23 mouse cellular contexts compared by ENCODE assay signal in genomic region chr15:102988078-102988477, GRCm38 (mm10). TPM values are rescaled to one million over a fixed set of nuclear protein-coding genes. Genes with fewer than 3 reads are reported as not detected.
"Had no signal": no experiment of that assay in that cellular context is flagged by ENCODE, and none has a peak within 500 bp of the region (broad histone marks: within the 10 kb centered on the region; RNA-seq: fewer than 3 reads in every experiment).

No protein-coding gene starts in this region.

- H3K9me3 ChIP-seq: heart, embryonic 10.5 days; heart, embryonic 12.5 days; hindbrain, embryonic 10.5 days; hindbrain, embryonic 12.5 days; intestine, embryonic 15.5 days; limb, embryonic 10.5 days; limb, embryonic 12.5 days had no signal

- H3K36me3 ChIP-seq: heart, embryonic 10.5 days; heart, embryonic 12.5 days; hindbrain, embryonic 10.5 days; hindbrain, embryonic 12.5 days; intestine, embryonic 15.5 days; limb, embryonic 10.5 days; limb, embryonic 12.5 days had no signal

- H3K27ac ChIP-seq: heart, embryonic 10.5 days; hindbrain, embryonic 10.5 days; hindbrain, embryonic 12.5 days; hindbrain, embryonic 14.5 days; intestine, embryonic 15.5 days; layer of hippocampus, adult 2 months; left cerebral cortex, adult 2 months; limb, embryonic 10.5 days; limb, embryonic 12.5 days had no signal

- H3K4me1 ChIP-seq: hindbrain, embryonic 10.5 days; intestine, embryonic 15.5 days had no signal

- H3K4me2 ChIP-seq: heart, embryonic 12.5 days; hindbrain, embryonic 12.5 days; hindbrain, embryonic 14.5 days; intestine, embryonic 15.5 days; limb, embryonic 12.5 days had no signal

- H3K9ac ChIP-seq: heart, embryonic 12.5 days; hindbrain, embryonic 12.5 days; hindbrain, embryonic 14.5 days; intestine, embryonic 15.5 days; limb, embryonic 12.5 days had no signal

- H3K4me3 ChIP-seq: heart, embryonic 10.5 days; heart, embryonic 12.5 days; hindbrain, embryonic 10.5 days; hindbrain, embryonic 12.5 days; intestine, embryonic 15.5 days; layer of hippocampus, adult 2 months; left cerebral cortex, adult 2 months; limb, embryonic 10.5 days; limb, embryonic 12.5 days had no signal

RNA-seq across cellular contexts. Expression of gene Hoxc8, which starts 2.3 kb away (rescaled TPM):
- total RNA-seq: heart, adult 18-20 months; heart, adult 8-10 months; heart, postnatal 10 days; heart, postnatal 25 days; heart, postnatal 4 days; layer of hippocampus, adult 2 months; layer of hippocampus, postnatal 10 days; layer of hippocampus, postnatal 25 days; left cerebral cortex, adult 2 months; left cerebral cortex, postnatal 14 days; left cerebral cortex, postnatal 36 days had no signal
- polyA plus RNA-seq: heart, embryonic 14.5 days; heart, embryonic 16.5 days; hindbrain, embryonic 10.5 days; hindbrain, embryonic 12.5 days had no signal

RNA-seq across cellular contexts. Expression of gene Hoxc6, which starts 10.0 kb away (rescaled TPM):
- total RNA-seq: heart, postnatal 25 days; layer of hippocampus, adult 2 months; layer of hippocampus, postnatal 10 days; layer of hippocampus, postnatal 25 days; left cerebral cortex, adult 2 months; left cerebral cortex, postnatal 14 days; left cerebral cortex, postnatal 36 days had no signal
- polyA plus RNA-seq: hindbrain, embryonic 10.5 days; inflammation-experienced regulatory T-cells, adult 6 months had no signal

RNA-seq across cellular contexts. Expression of gene Hoxc9, which starts 11.8 kb away (rescaled TPM):
- total RNA-seq: heart, adult 18-20 months; heart, adult 8-10 months; heart, postnatal 10 days; heart, postnatal 25 days; heart, postnatal 4 days; layer of hippocampus, adult 2 months; layer of hippocampus, postnatal 10 days; layer of hippocampus, postnatal 25 days; left cerebral cortex, adult 2 months; left cerebral cortex, postnatal 14 days; left cerebral cortex, postnatal 36 days had no signal
- polyA plus RNA-seq: heart, embryonic 12.5 days; heart, embryonic 14.5 days; heart, embryonic 16.5 days; hindbrain, embryonic 10.5 days; hindbrain, embryonic 12.5 days; inflammation-experienced regulatory T-cells, adult 6 months had no signal

RNA-seq across cellular contexts. Expression of gene Hoxc5, which starts 20.8 kb away (rescaled TPM):
- total RNA-seq: heart, postnatal 25 days; heart, postnatal 4 days; layer of hippocampus, adult 2 months; layer of hippocampus, postnatal 10 days; layer of hippocampus, postnatal 25 days; left cerebral cortex, adult 2 months; left cerebral cortex, postnatal 14 days; left cerebral cortex, postnatal 36 days had no signal
- polyA plus RNA-seq: inflammation-experienced regulatory T-cells, adult 6 months had no signal

RNA-seq across cellular contexts. Expression of gene Hoxc10, which starts 21.5 kb away (rescaled TPM):
- total RNA-seq: heart, adult 18-20 months; heart, adult 8-10 months; heart, postnatal 10 days; heart, postnatal 25 days; heart, postnatal 4 days; layer of hippocampus, adult 2 months; layer of hippocampus, postnatal 10 days; layer of hippocampus, postnatal 25 days; left cerebral cortex, adult 2 months; left cerebral cortex, postnatal 14 days; left cerebral cortex, postnatal 36 days had no signal
- polyA plus RNA-seq: heart, embryonic 12.5 days; heart, embryonic 14.5 days; heart, embryonic 16.5 days; hindbrain, embryonic 10.5 days; hindbrain, embryonic 12.5 days; hindbrain, embryonic 14.5 days; hindbrain, embryonic 16.5 days; inflammation-experienced regulatory T-cells, adult 6 months had no signal
